Mouse (Mus musculus) spleen, adult 2 months (tissue): Measurements from ENCODE around the gene Ptprb.

ENCODE experiments used
- CTCF ChIP-seq: fragments of 200-500 bp; IDR thresholded peaks from 2 replicates; pipeline ENCODE4 v1.5.1; 2011; ENCODE audit warnings: mild to moderate bottlenecking, inconsistent platforms; ENCODE audit not compliant: insufficient read depth, insufficient read length, insufficient replicate concordance; ENCODE audit errors: extremely low read depth
- POLR2A ChIP-seq: fragments of 200-500 bp; IDR thresholded peaks from 2 replicates; pipeline ENCODE4 v1.6.1; 2011; ENCODE audit warnings: low read depth, low read length, inconsistent platforms

- TF ChIP-seq CTCF = no peak
- no peak for TF ChIP-seq POLR2A
Observed at GRCm38 (mm10) chr10:116362181-116362580, 86.9 kb downstream of the Ptprb start.
